Mouse (Mus musculus): ENCODE data around the gene Fry. TPM values are rescaled to one million over a fixed set of nuclear protein-coding genes. Genes with fewer than 3 reads are reported as not detected.

The Fry gene
- total and polyA plus RNA-seq, 3 experiments: 1.9 to 2.3 TPM; not detected in 1

DNA sequence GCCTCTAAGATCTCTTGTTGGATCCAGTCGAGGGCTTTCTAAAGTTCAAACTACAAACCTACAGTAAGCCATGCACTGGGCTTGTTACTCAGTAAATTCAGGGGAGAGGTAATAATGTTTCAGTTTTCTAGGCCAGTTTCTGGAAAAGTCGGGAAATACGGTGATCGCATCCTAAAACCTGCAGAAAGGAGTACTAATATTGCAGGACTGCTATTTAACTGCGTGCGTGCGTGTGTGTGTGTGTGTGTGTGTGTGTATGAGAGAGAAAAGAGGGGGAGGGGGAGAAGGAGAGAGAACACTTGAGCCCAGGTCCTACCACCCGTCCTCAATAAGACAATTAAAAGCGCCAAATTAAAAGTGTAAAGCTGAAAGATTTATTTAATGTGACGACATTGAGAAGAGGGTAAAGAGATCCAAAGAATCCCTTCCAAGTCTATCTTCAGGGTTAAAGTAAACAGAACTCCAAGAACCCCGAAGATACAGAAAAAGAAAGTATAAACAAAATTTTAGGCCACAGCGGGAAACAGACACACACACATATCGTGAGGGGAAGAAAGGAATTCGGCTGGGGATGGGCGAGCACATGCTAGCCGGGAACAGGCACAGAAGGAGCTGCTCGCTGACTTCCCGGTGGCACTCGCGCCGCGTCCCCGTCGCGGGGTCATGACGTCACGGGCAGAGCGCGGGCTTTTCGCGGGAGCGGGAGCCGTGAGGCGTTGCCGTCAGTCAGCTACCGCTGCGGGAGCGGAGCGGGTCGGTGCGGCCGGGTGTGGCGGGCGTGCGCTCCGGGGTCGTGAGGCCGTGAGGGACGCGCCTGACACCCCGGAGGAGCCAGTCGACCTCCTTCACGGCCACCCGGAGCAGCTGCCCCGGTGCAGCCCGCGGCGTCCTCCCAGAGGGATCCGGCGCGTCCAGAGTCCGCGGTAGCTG lies 403.8 kb downstream of the Fry start, which contains the start of gene Brca2:
Brca2 (plus strand) TSS at position 694 of the 930 bp plus-strand sequence.
- H3K79me2 ChIP-seq (ENCODE audit: control insufficient read depth, insufficient read depth, low read length, poor library complexity): peaks cover 4% of the 10 kb centered on the region; the same call in 1 of the 2 replicates
- peak within 1 kb of the TSS; percentile 87 for H3K9ac ChIP-seq (ENCODE audit: control insufficient read depth, low read depth, low read length, poor library complexity, severe bottlenecking)
- no peaks in the 10 kb centered on the region for H3K27me3 ChIP-seq (ENCODE audit: control insufficient read depth in 1 of 2, insufficient read depth in 2 of 2, low read length in 2 of 2)
- peak within 1 kb of the TSS; percentile 72 for H3K27ac ChIP-seq (ENCODE audit: control insufficient read depth, low read depth, low read length)
- H3K36me3 ChIP-seq (ENCODE audit: control insufficient read depth in 1 of 2, insufficient read depth in 2 of 2, low read length in 2 of 2): peaks cover 0 to 16% of the 10 kb centered on the region in 2 experiments; a peak in 2 of 4 replicates
- H3K4me3 ChIP-seq (ENCODE audit: control insufficient read depth in 1 of 2, insufficient read depth in 1 of 2, low read depth in 2 of 2, low read length in 2 of 2): peak within 1 kb of the TSS; percentile 64 to 65
- no peaks in the 10 kb centered on the region for H3K9me3 ChIP-seq (replicated peaks; ENCODE audit: insufficient read depth, low read length)
- peak; percentile 97 for DNase-seq (ENCODE audit: low read depth, low spot score)
- H3K4me1 ChIP-seq (ENCODE audit: control insufficient read depth in 1 of 2, insufficient read depth in 2 of 2, low read length in 2 of 2): peaks cover 0 to 4% of the 10 kb centered on the region in 2 experiments; a peak in 1 of 4 replicates
- peak; percentile 89; the same call in 1 of the 2 replicates for TF ChIP-seq POLR2AphosphoS5 (IDR thresholded peaks at IDR 0.05; ENCODE audit: borderline replicate concordance, low read depth, low read length)
- TF ChIP-seq BHLHE40 (IDR thresholded peaks at IDR 0.05; ENCODE audit: borderline replicate concordance, low read depth, low read length): no peak
- peak; percentile 99 for TF ChIP-seq MAX (IDR thresholded peaks at IDR 0.05; ENCODE audit: low read length)
- TF ChIP-seq USF1 (IDR thresholded peaks at IDR 0.05; ENCODE audit: low read depth, low read length): 0 out of 2 replicates have a peak, but pooled peaks have one; percentile 19
- peak; percentile 48; the same call in 1 of the 2 replicates for TF ChIP-seq CHD2 (IDR thresholded peaks at IDR 0.05; ENCODE audit: low read length)
- no peak for TF ChIP-seq TAL1 (IDR thresholded peaks at IDR 0.05; ENCODE audit: low read length)
- TF ChIP-seq MYC (IDR thresholded peaks at IDR 0.05; ENCODE audit: low read depth, low read length): peak; percentile 99
- no peak for TF ChIP-seq ZNF384 (IDR thresholded peaks at IDR 0.05; ENCODE audit: low read depth, low read length)
- TF ChIP-seq RCOR1 (IDR thresholded peaks at IDR 0.05; ENCODE audit: low read depth, low read length): no peak
- TF ChIP-seq POLR2A (IDR thresholded peaks at IDR 0.05; ENCODE audit: control insufficient read depth in 1 of 2, insufficient read depth in 1 of 2, low read depth in 1 of 2, low read length in 2 of 2, poor library complexity in 1 of 2): peak; percentile 99
- no peak for TF ChIP-seq USF2 (IDR thresholded peaks at IDR 0.05; ENCODE audit: borderline replicate concordance in 1 of 2, insufficient read depth in 1 of 2, low read depth in 1 of 2, low read length in 2 of 2)
- TF ChIP-seq JUND (IDR thresholded peaks at IDR 0.05; ENCODE audit: low read depth, low read length): no peak
- no peak for TF ChIP-seq CHD1 (IDR thresholded peaks at IDR 0.05; ENCODE audit: low read depth, low read length)
- TF ChIP-seq GATA1 (IDR thresholded peaks at IDR 0.05; ENCODE audit: low read depth, low read length): no peak
- no peak for TF ChIP-seq MAZ (IDR thresholded peaks at IDR 0.05; ENCODE audit: low read depth, low read length)
- TF ChIP-seq ZMIZ1 (IDR thresholded peaks at IDR 0.05; ENCODE audit: low read depth, low read length): peak; percentile 78; the same call in 1 of the 2 replicates
- TF ChIP-seq SIN3A (IDR thresholded peaks at IDR 0.05; ENCODE audit: low read length): peak; percentile 95
- TF ChIP-seq TBP (IDR thresholded peaks at IDR 0.05; ENCODE audit: low read depth, low read length): peak; percentile 93
- peak; percentile 96 for TF ChIP-seq POLR2AphosphoS2 (IDR thresholded peaks at IDR 0.05; ENCODE audit: low read length)
- TF ChIP-seq HCFC1 (IDR thresholded peaks at IDR 0.05; ENCODE audit: low read depth, low read length): peak; percentile 91
- peak; percentile 82 for TF ChIP-seq TCF12 (IDR thresholded peaks at IDR 0.05; ENCODE audit: low read depth, low read length)
- peak; percentile 49; the same call in 1 of the 2 replicates for TF ChIP-seq ETS1 (IDR thresholded peaks at IDR 0.05; ENCODE audit: low read depth, low read length)
- TF ChIP-seq NELFE (IDR thresholded peaks at IDR 0.05; ENCODE audit: low read depth, low read length): peak; percentile 97
- TF ChIP-seq NRF1 (IDR thresholded peaks at IDR 0.05; ENCODE audit: insufficient read depth, low read depth, low read length, poor library complexity, severe bottlenecking): 0 out of 2 replicates have a peak, but pooled peaks have one; percentile 4
- peak; percentile 76 for TF ChIP-seq KAT2A (conservative IDR thresholded peaks at IDR 0.05; ENCODE audit: low read depth, low read length)
- no peak for TF ChIP-seq GABPA (IDR thresholded peaks at IDR 0.05; ENCODE audit: low read depth, low read length)
- TF ChIP-seq ELF1 (IDR thresholded peaks at IDR 0.05; ENCODE audit: low read depth, low read length): peak; percentile 91
- no peak for TF ChIP-seq MEF2A (IDR thresholded peaks at IDR 0.05; ENCODE audit: extremely low read depth, insufficient replicate concordance, low read depth, low read length, poor library complexity, severe bottlenecking)
- TF ChIP-seq ZKSCAN1 (IDR thresholded peaks at IDR 0.05; ENCODE audit: low read depth, low read length): no peak
- TF ChIP-seq EP300 (IDR thresholded peaks at IDR 0.05; ENCODE audit: low read depth in 1 of 2, low read length in 2 of 2): no peak
- TF ChIP-seq SMC3 (IDR thresholded peaks at IDR 0.05; ENCODE audit: low read depth, low read length): no peak
- TF ChIP-seq CTCF (IDR thresholded peaks at IDR 0.05 in 2 of 3, conservative IDR thresholded peaks at IDR 0.05 in 1 of 3; ENCODE audit: control insufficient read depth in 1 of 3, insufficient read depth in 1 of 3, low read depth in 2 of 3, low read length in 3 of 3, poor library complexity in 1 of 3, severe bottlenecking in 1 of 3): 0 out of 6 replicates have a peak, but pooled peaks of 1 of the 3 experiments have one; percentile 9
- peak; percentile 84; the same call in 1 of the 2 replicates for TF ChIP-seq UBTF (IDR thresholded peaks at IDR 0.05; ENCODE audit: borderline replicate concordance, insufficient read depth, low read depth, low read length)
- TF ChIP-seq RAD21 (IDR thresholded peaks at IDR 0.05; ENCODE audit: low read depth, low read length): no peak
